ENCODE assay signal across 16 mouse cellular contexts in the genomic region with DNA sequence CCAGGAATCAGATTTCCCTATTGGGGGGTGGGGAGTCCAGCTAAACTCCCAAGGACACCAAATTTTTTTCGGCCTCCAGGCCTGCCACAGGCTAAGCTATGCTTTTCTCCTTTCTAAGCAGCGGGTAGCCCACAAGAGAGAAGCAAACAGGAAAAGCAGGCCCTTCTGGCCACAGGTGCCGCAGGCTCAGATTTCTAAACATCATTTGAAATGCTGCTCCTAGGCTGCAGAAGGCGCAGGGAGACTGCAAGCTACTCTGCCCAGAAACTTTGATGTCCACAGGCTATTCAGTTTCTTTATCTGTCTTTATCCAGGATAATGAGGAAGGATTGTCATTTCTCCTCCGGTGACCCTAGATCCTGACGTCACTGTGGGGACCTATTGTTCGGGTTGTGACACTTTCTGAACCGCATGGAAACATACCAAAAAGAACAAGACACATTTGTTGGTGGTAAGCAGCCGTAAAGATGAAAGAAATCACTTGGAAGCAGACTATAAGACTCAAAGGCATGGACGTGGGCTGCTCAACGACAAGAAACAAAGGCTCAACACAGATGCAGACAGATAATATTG.
DNase-seq lines count a peak whose midpoint lies in the region; ATAC-seq lines count a peak whose summit lies in the region.
"Had no signal": no experiment of that assay in that cellular context is flagged by ENCODE, and none has a peak within 500 bp of the region (broad histone marks: within the 10 kb centered on the region; RNA-seq: fewer than 3 reads in every experiment).

No protein-coding gene starts in this region.

- H3K36me3 ChIP-seq in forebrain, embryonic 12.5 days (replicated peaks), result no peaks in the 10 kb centered on the region
- no peaks in the 10 kb centered on the region for H3K36me3 ChIP-seq in forebrain, embryonic 16.5 days (ENCODE audit: control insufficient read depth, insufficient read depth)
- peaks cover 79% of the 10 kb centered on the region for H3K36me3 ChIP-seq in kidney, embryonic 15.5 days
- peaks cover 45% of the 10 kb centered on the region for H3K36me3 ChIP-seq in kidney, embryonic 16.5 days (ENCODE audit: insufficient read depth, low read length)
- H3K36me3 ChIP-seq in forebrain, embryonic 13.5 days (ENCODE audit: poor library complexity, severe bottlenecking), result no peaks in the 10 kb centered on the region
- H3K36me3 ChIP-seq: G1E had no signal

- peak; percentile 47 for DNase-seq in embryo, embryonic 10.5 days (ENCODE audit: low spot score)
- DNase-seq in cerebellum, adult 8-10 months, result no peak
- DNase-seq in kidney, postnatal 36 days, result no peak
- DNase-seq: cerebellum, postnatal 10 days; heart, postnatal 14 days; kidney, adult 18-20 months; thymus, postnatal 4 days had no signal

- H3K9me3 ChIP-seq in forebrain, embryonic 12.5 days, result no peaks in the 10 kb centered on the region
- H3K9me3 ChIP-seq in forebrain, embryonic 16.5 days (ENCODE audit: control insufficient read depth, low read length), result no peaks in the 10 kb centered on the region
- no peaks in the 10 kb centered on the region for H3K9me3 ChIP-seq in kidney, embryonic 15.5 days (replicated peaks)
- no peaks in the 10 kb centered on the region for H3K9me3 ChIP-seq in kidney, embryonic 16.5 days (ENCODE audit: low read length)
- no peaks in the 10 kb centered on the region for H3K9me3 ChIP-seq in forebrain, embryonic 13.5 days (replicated peaks)
- H3K9me3 ChIP-seq: liver, embryonic 15.5 days; stomach, embryonic 15.5 days had no signal

- H3K4me3 ChIP-seq in forebrain, embryonic 12.5 days (replicated peaks), result no peak overlapping the region
- H3K4me3 ChIP-seq in forebrain, embryonic 16.5 days (replicated peaks; ENCODE audit: low read length), result no peak overlapping the region
- no peak overlapping the region for H3K4me3 ChIP-seq in kidney, embryonic 15.5 days (replicated peaks)
- H3K4me3 ChIP-seq in kidney, embryonic 16.5 days (ENCODE audit: low read length), result no peak overlapping the region
- no peak overlapping the region for H3K4me3 ChIP-seq in forebrain, embryonic 13.5 days
- H3K4me3 ChIP-seq: layer of hippocampus, adult 2 months; liver, embryonic 15.5 days; stomach, embryonic 15.5 days had no signal

- peaks cover 39% of the 10 kb centered on the region for H3K4me1 ChIP-seq in forebrain, embryonic 12.5 days
- H3K4me1 ChIP-seq in forebrain, embryonic 16.5 days (replicated peaks; ENCODE audit: control insufficient read depth, insufficient read depth, low read length), result peaks cover 4% of the 10 kb centered on the region; the same call in 1 of the 2 replicates
- H3K4me1 ChIP-seq in kidney, embryonic 15.5 days, result peaks cover 23% of the 10 kb centered on the region
- H3K4me1 ChIP-seq in kidney, embryonic 16.5 days (ENCODE audit: insufficient read depth, low read length), result peaks cover 12% of the 10 kb centered on the region
- peaks cover 18% of the 10 kb centered on the region for H3K4me1 ChIP-seq in forebrain, embryonic 13.5 days
- H3K4me1 ChIP-seq: liver, embryonic 15.5 days; stomach, embryonic 15.5 days had no signal

- 13% methylated on average over 11 of the region's 11 CpGs for WGBS in forebrain, embryonic 12.5 days
- WGBS in forebrain, embryonic 16.5 days, result 15% methylated on average over 11 of the region's 11 CpGs
- WGBS in kidney, embryonic 15.5 days, result 37% methylated on average over 11 of the region's 11 CpGs
- 31% methylated on average over 11 of the region's 11 CpGs for WGBS in kidney, embryonic 16.5 days
- WGBS in forebrain, embryonic 13.5 days, result 12% methylated on average over 11 of the region's 11 CpGs

- no peak overlapping the region for H3K4me2 ChIP-seq in forebrain, embryonic 12.5 days
- no peak overlapping the region for H3K4me2 ChIP-seq in forebrain, embryonic 16.5 days (ENCODE audit: low read length)
- no peak overlapping the region for H3K4me2 ChIP-seq in kidney, embryonic 15.5 days
- no peak overlapping the region for H3K4me2 ChIP-seq in kidney, embryonic 16.5 days (replicated peaks; ENCODE audit: low read depth, low read length)
- H3K4me2 ChIP-seq in forebrain, embryonic 13.5 days, result no peak overlapping the region
- H3K4me2 ChIP-seq: liver, embryonic 15.5 days; stomach, embryonic 15.5 days had no signal

- 0 out of 2 replicates have a peak, but pooled peaks have one; percentile 23 for ATAC-seq in forebrain, embryonic 12.5 days (ENCODE audit: low FRiP score)
- no peak for ATAC-seq in forebrain, embryonic 16.5 days
- ATAC-seq in kidney, embryonic 15.5 days (replicated peaks; ENCODE audit: low FRiP score), result no peak
- no peak for ATAC-seq in kidney, embryonic 16.5 days (ENCODE audit: low FRiP score, low TSS enrichment)
- no peak for ATAC-seq in forebrain, embryonic 13.5 days

- peak overlapping the region; percentile 31; the same call in 1 of the 2 replicates for H3K27ac ChIP-seq in forebrain, embryonic 12.5 days
- no peak overlapping the region for H3K27ac ChIP-seq in forebrain, embryonic 16.5 days (ENCODE audit: low read length)
- peak overlapping the region; percentile 1; the same call in 1 of the 2 replicates for H3K27ac ChIP-seq in kidney, embryonic 15.5 days
- H3K27ac ChIP-seq in kidney, embryonic 16.5 days (ENCODE audit: low read length), result no peak overlapping the region
- H3K27ac ChIP-seq in forebrain, embryonic 13.5 days, result peak overlapping the region; percentile 16; the same call in 1 of the 2 replicates
- H3K27ac ChIP-seq: layer of hippocampus, adult 2 months; liver, embryonic 15.5 days; stomach, embryonic 15.5 days had no signal

- H3K9ac ChIP-seq in forebrain, embryonic 12.5 days, result no peak overlapping the region
- no peak overlapping the region for H3K9ac ChIP-seq in forebrain, embryonic 16.5 days (replicated peaks; ENCODE audit: low read depth, low read length)
- H3K9ac ChIP-seq in kidney, embryonic 15.5 days, result no peak overlapping the region
- no peak overlapping the region for H3K9ac ChIP-seq in kidney, embryonic 16.5 days (replicated peaks; ENCODE audit: low read length)
- H3K9ac ChIP-seq in forebrain, embryonic 13.5 days, result no peak overlapping the region
- H3K9ac ChIP-seq: liver, embryonic 15.5 days; stomach, embryonic 15.5 days had no signal

- H3K27me3 ChIP-seq in forebrain, embryonic 12.5 days, result no peaks in the 10 kb centered on the region
- no peaks in the 10 kb centered on the region for H3K27me3 ChIP-seq in forebrain, embryonic 16.5 days (replicated peaks; ENCODE audit: control insufficient read depth, insufficient read depth, low read length)
- H3K27me3 ChIP-seq in kidney, embryonic 15.5 days, result no peaks in the 10 kb centered on the region
- no peaks in the 10 kb centered on the region for H3K27me3 ChIP-seq in kidney, embryonic 16.5 days (ENCODE audit: insufficient read depth, low read length)
- no peaks in the 10 kb centered on the region for H3K27me3 ChIP-seq in forebrain, embryonic 13.5 days
- H3K27me3 ChIP-seq: liver, embryonic 15.5 days; stomach, embryonic 15.5 days had no signal

Comparison
In these comparisons a context has a peak if more than half of its experiments do, and no peak if none do; other contexts are left out.
1. H3K27ac ChIP-seq: peak in forebrain, embryonic 12.5 days (single experiment), kidney, embryonic 15.5 days (single experiment) and forebrain, embryonic 13.5 days (single experiment); none in forebrain, embryonic 16.5 days (single experiment) and kidney, embryonic 16.5 days (single experiment).